Mouse (Mus musculus): ENCODE results near the gene Gm49405. TPM values are rescaled to one million over a fixed set of nuclear protein-coding genes. Genes with fewer than 3 reads are reported as not detected.

Gm49405 gene
- polyA plus RNA-seq (2012; rRNA removed), result 0.82 and 1.4 TPM in 2 replicates

DNA sequence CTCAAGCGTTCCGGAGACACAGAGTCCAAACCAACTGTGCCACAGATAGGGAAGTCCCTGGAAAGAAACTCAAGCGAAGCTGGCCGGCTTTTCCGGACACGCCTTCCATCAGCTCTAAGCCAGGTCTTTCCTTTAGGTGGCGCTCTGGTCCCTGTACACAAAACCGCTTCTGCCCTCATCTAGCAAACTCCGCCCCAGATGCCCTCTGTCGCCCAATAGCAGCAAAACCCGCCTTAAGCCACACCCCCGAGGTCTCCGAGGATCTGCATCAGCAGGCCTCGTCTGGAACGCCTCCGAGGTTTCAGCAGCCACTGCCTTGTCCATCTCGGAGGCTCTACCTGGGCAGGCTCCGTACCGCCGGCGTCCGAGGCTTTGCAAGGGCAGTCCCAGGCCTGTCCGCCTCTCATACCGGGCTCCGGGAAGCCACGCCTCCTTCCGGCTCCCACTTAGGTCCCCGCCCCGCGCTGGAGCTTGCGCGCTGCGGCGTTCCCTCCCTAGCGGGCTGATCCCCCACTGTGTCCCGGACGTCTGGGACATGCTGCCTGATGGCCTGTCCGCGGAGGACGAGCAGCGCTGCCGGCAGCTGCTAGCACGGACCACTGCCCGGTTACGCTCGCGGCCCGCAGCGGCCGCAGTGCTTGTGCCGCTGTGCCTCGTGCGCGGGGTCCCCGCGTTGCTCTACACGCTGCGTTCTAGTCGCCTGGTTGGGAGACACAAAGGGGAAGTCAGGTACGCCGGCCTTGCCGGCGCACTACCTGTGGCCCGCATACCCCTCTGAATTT, at the start of gene Gm49405, which contains the start of gene Nudt8:
Gene Gm49405 (plus strand): TSS at position 508 of the 782 bp plus-strand sequence.
Gene Nudt8 (plus strand): TSS at position 462 of the 782 bp plus-strand sequence.

DNA sequence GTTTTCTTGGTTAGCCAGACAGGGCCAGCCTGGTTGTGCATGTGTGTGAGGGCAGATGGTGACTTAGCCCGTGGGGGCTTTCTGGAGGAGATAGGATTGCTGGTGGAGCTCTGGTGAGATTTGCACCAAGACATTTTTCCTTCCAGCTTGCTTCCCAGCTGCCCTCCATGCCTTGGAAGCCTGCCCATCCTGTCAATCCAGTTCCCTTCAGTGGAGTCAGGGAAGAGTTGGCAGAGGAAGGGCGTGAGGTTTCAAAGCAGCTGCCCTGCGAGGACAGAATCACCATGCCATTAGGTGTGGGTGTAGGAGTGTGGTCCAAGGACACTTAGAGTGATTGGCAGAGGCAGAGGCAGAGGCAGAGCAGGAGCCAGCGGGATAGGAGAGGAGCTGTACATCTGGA, 42.0 kb upstream of the Gm49405 start, which contains the start of gene Aldh3b3:
Gene Aldh3b3 (plus strand): TSS at position 176 of the 400 bp plus-strand sequence.

DNA sequence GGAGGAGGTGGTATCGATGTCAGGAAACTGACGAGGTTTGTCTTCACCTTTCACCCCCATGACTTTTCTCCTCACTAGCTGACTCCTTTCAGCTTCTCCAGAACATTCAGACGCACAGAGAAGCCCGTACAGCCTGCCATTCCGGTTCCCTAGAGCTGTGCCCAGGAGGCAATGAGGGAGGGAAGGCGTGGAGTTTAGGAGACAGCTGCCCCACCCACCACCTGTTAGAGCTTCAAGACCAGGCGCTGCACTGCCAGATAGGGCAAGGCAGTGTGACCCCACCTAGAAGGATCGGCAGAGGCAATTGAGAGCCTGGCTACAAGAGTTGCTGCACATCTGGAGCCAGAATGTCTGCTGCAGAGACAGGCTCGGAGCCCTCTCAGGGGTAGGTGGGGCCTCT, 28.2 kb upstream of the Gm49405 start, which contains the start of gene Aldh3b2:
Gene Aldh3b2 (plus strand): TSS at position 100 of the 400 bp plus-strand sequence.

DNA sequence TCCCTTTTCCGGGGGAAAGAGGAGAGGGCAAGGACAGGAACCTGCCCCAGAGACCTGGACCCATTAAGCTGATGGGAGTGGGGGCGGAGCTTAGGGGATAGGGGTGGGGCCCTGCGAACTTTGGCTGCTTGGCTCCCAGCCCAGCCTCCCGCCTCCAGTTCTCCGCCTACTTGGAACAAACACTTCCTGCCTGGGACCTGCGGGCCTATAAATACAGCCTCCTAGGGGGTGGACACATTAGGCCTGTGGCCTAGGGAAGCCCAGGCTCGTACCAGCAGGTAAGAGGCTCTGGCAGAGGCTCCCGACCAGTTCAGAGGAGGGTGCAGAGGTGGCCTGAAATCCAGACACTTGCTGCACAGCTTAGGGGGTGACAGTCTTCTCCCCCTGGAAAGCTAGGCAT, 14.1 kb upstream of the Gm49405 start, which contains the start of gene Acy3:
Gene Acy3 (plus strand): TSS at position 237 of the 400 bp plus-strand sequence.

DNA sequence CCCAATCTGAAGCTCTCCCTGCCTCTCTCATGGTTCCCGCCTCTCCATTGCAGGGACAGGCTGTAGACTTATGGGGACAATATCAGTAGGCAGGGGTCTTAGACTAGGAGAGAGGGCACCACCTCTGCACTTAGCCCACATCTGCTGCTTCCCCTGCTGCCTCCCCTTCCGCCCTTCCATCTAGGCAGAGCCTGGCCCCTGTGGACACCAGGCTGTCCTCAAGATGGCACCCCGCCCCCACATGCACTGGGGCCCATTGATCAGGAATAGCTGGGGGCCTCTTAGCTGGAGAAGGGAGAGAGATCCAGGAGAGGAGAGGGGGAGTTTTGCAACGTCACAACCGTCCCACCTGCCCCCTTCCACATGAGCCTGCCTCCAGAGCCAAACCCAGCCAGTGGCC, 8.0 kb upstream of the Gm49405 start, which contains the start of gene Tbx10:
Gene Tbx10 (plus strand): TSS at position 337 of the 400 bp plus-strand sequence.

DNA sequence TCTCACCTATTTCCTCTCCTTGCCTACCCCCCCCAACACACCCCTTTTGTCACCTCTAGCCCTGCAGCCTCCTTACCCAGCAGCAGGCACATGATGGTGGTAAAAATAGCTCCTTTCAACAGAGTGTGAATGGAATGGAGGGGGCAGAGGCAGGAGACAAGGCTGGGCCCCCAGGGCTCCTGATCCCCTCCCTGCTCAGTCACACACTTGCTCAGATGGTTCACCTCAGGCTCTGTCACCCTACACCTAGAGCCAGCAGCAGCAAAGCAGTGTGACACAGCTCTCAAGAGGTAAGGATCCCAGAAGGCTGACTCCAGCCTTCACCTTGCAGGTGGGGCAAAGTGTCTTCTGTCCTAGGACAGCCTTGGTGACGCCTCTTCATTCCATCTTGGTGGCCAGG, 2.7 kb downstream of the Gm49405 start, which contains the start of gene Doc2g:
Gene Doc2g (plus strand): TSS at position 202 of the 400 bp plus-strand sequence.

DNA sequence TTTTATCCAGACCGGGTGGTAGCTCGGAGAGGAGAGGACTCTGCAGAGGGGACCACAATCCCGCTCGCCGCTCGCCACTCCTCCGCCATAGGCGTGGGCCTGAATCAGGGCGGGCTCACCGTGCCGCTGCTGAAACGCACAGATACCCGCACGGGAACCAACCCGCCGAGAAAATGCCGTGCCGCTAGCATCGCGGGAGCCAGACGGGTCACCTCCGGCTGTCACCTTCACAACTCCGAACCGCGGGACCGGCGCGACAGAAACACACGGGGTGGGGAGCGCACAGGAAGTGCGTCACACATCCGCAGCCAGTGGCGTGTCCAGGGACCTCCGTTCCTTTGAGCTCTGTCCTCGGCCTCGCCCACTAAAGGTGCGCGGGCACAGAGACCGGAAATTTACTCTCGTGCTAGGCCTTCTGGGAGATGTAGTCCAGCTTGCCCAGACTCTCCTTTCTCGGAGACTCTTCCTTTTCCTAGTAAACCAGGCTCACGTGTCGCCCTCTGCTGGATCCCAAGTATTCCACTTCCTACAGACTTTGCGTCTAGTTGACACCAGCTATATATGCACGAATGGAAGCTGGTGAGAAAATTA, 12.1 kb downstream of the Gm49405 start, which contains the start of gene Ndufv1:
Gene Ndufv1 (minus strand): TSS at position 375 of the 591 bp plus-strand sequence.

DNA sequence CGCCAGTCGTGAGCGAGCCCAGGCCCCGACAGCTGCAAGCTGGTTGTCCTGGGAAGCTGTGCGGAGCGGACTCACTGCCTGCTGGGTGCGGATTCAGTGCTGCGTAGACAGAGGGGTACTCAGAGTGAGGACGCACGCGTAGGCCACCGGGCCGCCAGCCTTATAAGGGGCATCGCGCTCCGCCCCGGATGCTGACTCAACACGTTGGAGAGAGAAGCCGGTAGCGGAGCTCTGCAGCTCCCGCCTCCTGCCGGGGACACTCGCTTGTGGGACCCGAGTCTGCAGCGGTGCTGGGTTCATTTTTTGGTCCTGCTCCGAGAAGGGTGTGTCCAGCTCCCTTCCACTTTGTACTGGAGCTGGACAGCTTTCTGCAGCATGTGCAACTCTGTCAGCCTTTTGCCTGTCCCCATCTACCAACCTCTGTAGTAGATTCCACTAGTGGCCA, 37.4 kb downstream of the Gm49405 start, which contains the start of gene Gstp1:
Gene Gstp1 (minus strand): TSS at position 198 of the 445 bp plus-strand sequence.

DNA sequence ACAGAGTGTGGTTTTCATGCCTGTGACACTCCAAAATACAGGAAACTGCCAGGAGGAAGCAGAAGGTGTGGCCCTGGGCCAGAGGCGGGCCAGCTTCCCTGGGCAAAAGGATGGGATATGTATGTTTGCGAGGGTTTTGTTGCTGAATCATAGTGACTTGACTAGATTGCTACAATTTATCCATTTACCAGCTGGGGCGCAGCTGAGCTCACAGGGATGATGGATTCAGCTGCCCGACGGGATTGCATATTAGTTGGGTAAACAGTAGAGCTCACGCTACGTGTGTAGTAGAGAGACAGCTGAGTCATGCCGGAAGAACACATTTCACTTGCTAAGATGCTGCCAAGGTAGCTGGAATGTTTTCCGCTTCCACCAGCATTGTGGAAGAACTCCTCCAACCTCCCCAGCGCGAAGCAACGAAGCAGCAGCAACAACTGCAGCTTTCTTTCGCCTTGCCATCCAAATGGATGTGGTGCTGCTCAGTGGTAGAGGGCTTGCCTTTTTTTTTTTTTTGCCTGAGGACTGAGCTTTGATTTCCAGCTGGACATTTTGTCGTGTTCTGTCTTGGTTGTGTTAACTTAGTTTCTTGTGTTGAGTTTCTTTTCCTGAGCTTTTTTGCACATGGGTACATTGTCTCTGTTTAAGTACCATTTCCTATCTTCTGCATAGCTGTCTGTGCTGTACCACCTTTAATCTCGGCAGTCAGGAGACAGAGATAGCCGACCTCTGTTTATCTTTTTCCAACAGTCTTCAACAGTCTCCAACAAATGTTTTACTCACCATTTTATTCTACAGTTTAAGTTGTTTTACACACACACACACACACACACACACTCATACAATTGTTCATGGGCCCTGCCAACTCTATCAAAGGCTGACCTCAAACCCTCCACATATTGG, 45.8 kb downstream of the Gm49405 start, which contains the start of gene Gstp2:
Gene Gstp2 (minus strand): TSS at position 58 of the 900 bp plus-strand sequence.

Other genes starting within 250 kb of the Gm49405 start
- gene Kmt5b, start 233.2 kb upstream of the Gm49405 start, polyA plus RNA-seq (2012; rRNA removed), result 3.0 and 4.4 TPM in 2 replicates
- gene Chka, start 148.9 kb upstream of the Gm49405 start, polyA plus RNA-seq (2012; rRNA removed), result 32.5 and 46.5 TPM in 2 replicates
- gene Tcirg1, start 93.5 kb upstream of the Gm49405 start, polyA plus RNA-seq (2012; rRNA removed), result 67.3 and 72.2 TPM in 2 replicates
- gene Ndufs8, start 87.9 kb upstream of the Gm49405 start, polyA plus RNA-seq (2012; rRNA removed), result 180 and 250 TPM in 2 replicates
- 2.0 TPM in 2 replicates for gene Aldh3b1, start 70.8 kb upstream of the Gm49405 start, polyA plus RNA-seq (2012; rRNA removed)
- gene Unc93b1, start 65.4 kb upstream of the Gm49405 start, polyA plus RNA-seq (2012; rRNA removed), result 31.5 and 46.6 TPM in 2 replicates
- gene Aldh3b3, start 42.0 kb upstream of the Gm49405 start, polyA plus RNA-seq (2012; rRNA removed), result 0.15 and 0.23 TPM in 2 replicates
- gene Aldh3b2, start 28.3 kb upstream of the Gm49405 start, polyA plus RNA-seq (2012; rRNA removed), result 32.2 and 43.3 TPM in 2 replicates
- 11.4 and 16.6 TPM in 2 replicates for gene Acy3, start 14.1 kb upstream of the Gm49405 start, polyA plus RNA-seq (2012; rRNA removed)
- not detected in 2 replicates for gene Tbx10, start 7.9 kb upstream of the Gm49405 start, polyA plus RNA-seq (2012; rRNA removed)
- gene Nudt8, start within 50 bp of the Gm49405 start, polyA plus RNA-seq (2012; rRNA removed), result 14.0 and 30.7 TPM in 2 replicates
- gene Doc2g, start 2.7 kb downstream of the Gm49405 start, polyA plus RNA-seq (2012; rRNA removed), result 6.4 and 6.9 TPM in 2 replicates
- gene Ndufv1, start 12.2 kb downstream of the Gm49405 start, polyA plus RNA-seq (2012; rRNA removed), result 125 and 129 TPM in 2 replicates
- gene Gstp1, start 37.4 kb downstream of the Gm49405 start, polyA plus RNA-seq (2012; rRNA removed), result 1,477 and 1,578 TPM in 2 replicates
- gene Gstp2, start 45.4 kb downstream of the Gm49405 start, polyA plus RNA-seq (2012; rRNA removed), result 160 and 194 TPM in 2 replicates
- 1.6 and 1.9 TPM in 2 replicates for gene Gstp3, start 58.9 kb downstream of the Gm49405 start, polyA plus RNA-seq (2012; rRNA removed)
- gene Cabp2, start 81.0 kb downstream of the Gm49405 start, polyA plus RNA-seq (2012; rRNA removed), result not detected in 2 replicates
- gene Cdk2ap2, start 96.6 kb downstream of the Gm49405 start, polyA plus RNA-seq (2012; rRNA removed), result 155 and 221 TPM in 2 replicates
- 68.7 and 72.3 TPM in 2 replicates for gene Pitpnm1, start 99.4 kb downstream of the Gm49405 start, polyA plus RNA-seq (2012; rRNA removed)
- gene Aip, start 125.2 kb downstream of the Gm49405 start, polyA plus RNA-seq (2012; rRNA removed), result 25.6 and 32.7 TPM in 2 replicates
- not detected in 2 replicates for gene Gpr152, start 139.2 kb downstream of the Gm49405 start, polyA plus RNA-seq (2012; rRNA removed)
- not detected in 2 replicates for gene Cabp4, start 143.4 kb downstream of the Gm49405 start, polyA plus RNA-seq (2012; rRNA removed)
- gene Coro1b, start 148.0 kb downstream of the Gm49405 start, polyA plus RNA-seq (2012; rRNA removed), result 140 and 142 TPM in 2 replicates
- 25.8 and 51.7 TPM in 2 replicates for gene Ptprcap, start 153.0 kb downstream of the Gm49405 start, polyA plus RNA-seq (2012; rRNA removed)
- 37.1 and 39.1 TPM in 2 replicates for gene Rps6kb2, start 162.7 kb downstream of the Gm49405 start, polyA plus RNA-seq (2012; rRNA removed)
- gene Carns1, start 174.9 kb downstream of the Gm49405 start, polyA plus RNA-seq (2012; rRNA removed), result 4.6 and 5.3 TPM in 2 replicates
- gene Tbc1d10c, start 190.7 kb downstream of the Gm49405 start, polyA plus RNA-seq (2012; rRNA removed), result 1.5 and 5.0 TPM in 2 replicates
- 202 and 205 TPM in 2 replicates for gene Ppp1ca, start 191.4 kb downstream of the Gm49405 start, polyA plus RNA-seq (2012; rRNA removed)
- gene Rad9a, start 201.0 kb downstream of the Gm49405 start, polyA plus RNA-seq (2012; rRNA removed), result 8.0 and 9.5 TPM in 2 replicates
- 6.8 and 7.5 TPM in 2 replicates for gene Clcf1, start 213.6 kb downstream of the Gm49405 start, polyA plus RNA-seq (2012; rRNA removed)
- not detected in 2 replicates for gene AC109138.7, start 213.7 kb downstream of the Gm49405 start, polyA plus RNA-seq (2012; rRNA removed)
- 55.0 and 65.2 TPM in 2 replicates for gene Pold4, start 231.3 kb downstream of the Gm49405 start, polyA plus RNA-seq (2012; rRNA removed)

Measured in stomach, adult 2 months (tissue).